Mouse (Mus musculus) embryonic facial prominence, embryonic 11.5 days (tissue): ENCODE results near the gene Spata31d1b. TPM values are rescaled to one million over a fixed set of nuclear protein-coding genes. Genes with fewer than 3 reads are reported as not detected.

Experiments
- ATAC-seq: fragments of 200-750 bp; cut with Nextera tagmentation; replicated peaks from 2 replicates; pipeline ENCODE4 v1.8.0; 2017; ENCODE audit warnings: low read depth; ENCODE audit not compliant: insufficient number of reproducible peaks, low FRiP score, low TSS enrichment
- DNase-seq: peaks from one replicate; pipeline ENCODE4 v3.0.0-alpha.2; 2015; ENCODE audit warnings: low spot score
- H3K27ac ChIP-seq: fragments of 300-500 bp; sonication (generic); replicated peaks from 2 replicates; pipeline ENCODE4 v1.5.1; 2014; ENCODE audit warnings: mild to moderate bottlenecking, low read depth, low read length, control low read depth
- H3K27me3 ChIP-seq: fragments of 300-500 bp; sonication (generic); 2 replicates; pipeline ENCODE4 v1.6.1; 2014; ENCODE audit warnings: mild to moderate bottlenecking, low read length, moderate library complexity, mixed read lengths; ENCODE audit not compliant: control insufficient read depth, insufficient read depth
- H3K36me3 ChIP-seq: fragments of 300-500 bp; sonication (generic); replicated peaks from 2 replicates; pipeline ENCODE4 v1.6.1; 2014; ENCODE audit warnings: low read depth, mild to moderate bottlenecking, low read length, moderate library complexity, mixed read lengths; ENCODE audit not compliant: control insufficient read depth, insufficient read depth
- H3K4me1 ChIP-seq: fragments of 300-500 bp; sonication (generic); 2 replicates; pipeline ENCODE4 v1.6.1; 2014; ENCODE audit warnings: low read length, mixed read lengths; ENCODE audit not compliant: control insufficient read depth, insufficient read depth
- H3K4me2 ChIP-seq: fragments of 300-500 bp; sonication (generic); 2 replicates; pipeline ENCODE4 v1.6.1; 2014; ENCODE audit warnings: low read depth, mild to moderate bottlenecking, control low read depth, low read length, moderate library complexity
- H3K4me3 ChIP-seq: fragments of 300-500 bp; sonication (generic); 2 replicates; pipeline ENCODE4 v1.5.1; 2014; ENCODE audit warnings: low read depth, low read length, control low read depth
- H3K9ac ChIP-seq: fragments of 300-500 bp; sonication (generic); replicated peaks from 2 replicates; pipeline ENCODE4 v1.6.1; 2014; ENCODE audit warnings: mild to moderate bottlenecking, control low read depth, low read length
- H3K9me3 ChIP-seq: fragments of 300-500 bp; sonication (generic); replicated peaks from 2 replicates; pipeline ENCODE4 v1.6.1; 2016; ENCODE audit warnings: mild to moderate bottlenecking, low read length, inconsistent platforms, mixed read lengths; ENCODE audit not compliant: control insufficient read depth
- WGBS: fragments of 180-500 bp; shearing (Covaris S2); extraction: QIAGEN DNeasy Blood & Tissue Kit; methylation state at CpG from one replicate; pipeline ENCODE4 v1.1.7; 2014; 5-methylcytosine and 5-hydroxymethylcytosine counted together
- polyA plus RNA-seq: library from polyadenylated mRNA; unstranded; fragments of >200 nt; fragmentation: Nextera tagmentation; extraction: Ambion mirVana; gene quantifications from 2 replicates; pipeline ENCODE4 v1.2.1, GENCODE M21; 2014

Spata31d1b gene
- polyA plus RNA-seq, 1 experiment from 2014 or later: not detected

DNA sequence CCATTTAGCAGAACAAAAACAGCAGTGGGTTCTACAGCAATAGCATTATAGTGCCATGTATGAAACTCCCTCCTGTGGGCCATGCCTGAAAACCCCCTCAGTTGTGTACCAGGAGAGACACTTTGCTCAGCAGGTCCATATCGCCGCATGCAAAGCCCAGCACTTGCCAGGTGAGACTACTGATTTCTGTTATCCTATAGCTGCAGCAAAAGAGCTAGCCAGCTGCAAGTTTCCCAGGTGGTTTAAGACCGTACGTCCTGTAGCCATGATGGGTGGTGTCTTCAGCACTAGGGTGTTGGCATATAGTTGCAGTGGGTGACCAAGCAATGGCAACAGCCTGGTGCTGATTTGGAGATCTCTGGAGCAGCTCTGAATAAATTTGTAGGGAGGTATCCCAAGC lies 27.3 kb downstream of the Spata31d1b start:
- H3K4me1 ChIP-seq: no peaks in the 10 kb centered on the region
- ATAC-seq (no peak), DNase-seq (no peak)
- H3K36me3 ChIP-seq: no peaks in the 10 kb centered on the region
- H3K9ac ChIP-seq: no peak overlapping the region
- 90% methylated on average over 4 of the region's 4 CpGs for WGBS
- no peaks in the 10 kb centered on the region for H3K9me3 ChIP-seq
- H3K27ac ChIP-seq: no peak overlapping the region
- no peak overlapping the region for H3K4me3 ChIP-seq
- H3K27me3 ChIP-seq: no peaks in the 10 kb centered on the region
- H3K4me2 ChIP-seq: no peak overlapping the region

DNA sequence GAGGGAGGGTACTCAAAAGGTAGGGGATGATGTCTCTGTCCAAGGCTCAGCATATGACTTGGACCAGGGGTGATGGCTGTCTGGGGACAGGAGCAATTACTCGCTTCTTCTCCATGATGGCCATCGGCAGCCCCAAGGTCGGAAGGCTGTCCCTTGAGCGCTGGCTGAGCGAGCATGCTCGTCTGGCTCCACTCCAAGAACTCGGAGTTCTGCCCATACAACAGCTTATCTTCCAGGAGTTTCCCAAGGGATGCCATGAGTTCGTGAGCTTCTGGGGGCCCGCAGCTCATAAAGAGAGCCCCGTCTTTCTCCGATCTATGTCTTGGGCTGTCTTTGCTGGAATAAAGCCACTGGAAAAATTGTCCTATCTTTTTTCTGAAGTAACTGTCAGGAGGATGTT lies 29.0 kb downstream of the Spata31d1b start:
- ATAC-seq (no peak), DNase-seq (no peak)
- Histone ChIP-seq H3K4me2 (no peak overlapping the region), H3K9me3 (no peaks in the 10 kb centered on the region), H3K27ac (no peak overlapping the region), H3K9ac (no peak overlapping the region), H3K27me3 (no peaks in the 10 kb centered on the region), H3K36me3 (no peaks in the 10 kb centered on the region), H3K4me3 (no peak overlapping the region), H3K4me1 (no peaks in the 10 kb centered on the region)
- WGBS: 88% methylated on average over 11 of the region's 11 CpGs

DNA sequence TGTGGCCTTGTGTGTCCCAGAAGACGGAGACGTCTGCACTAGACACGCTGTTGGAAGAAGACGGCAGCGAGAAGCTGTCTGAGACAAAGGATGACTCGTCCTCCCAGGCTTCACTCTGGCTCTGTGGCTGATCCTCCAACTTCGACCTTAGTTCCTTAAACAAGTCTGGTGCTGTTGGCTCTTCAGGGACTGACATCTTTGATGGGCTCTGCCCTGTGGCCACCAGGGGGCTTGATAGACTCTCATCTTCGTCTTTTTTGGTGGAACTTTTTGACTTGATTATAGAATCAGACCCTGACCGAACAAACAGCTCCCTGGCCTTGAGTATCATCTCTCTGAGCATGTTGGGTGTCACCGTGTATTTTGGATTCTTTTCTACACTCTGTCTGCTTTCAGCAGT lies 29.6 kb downstream of the Spata31d1b start:
- H3K4me2 ChIP-seq: no peak overlapping the region
- DNase-seq: no peak
- H3K27me3 ChIP-seq: no peaks in the 10 kb centered on the region
- H3K9ac ChIP-seq: no peak overlapping the region
- no peak overlapping the region for H3K4me3 ChIP-seq
- no peaks in the 10 kb centered on the region for H3K36me3 ChIP-seq
- no peak overlapping the region for H3K27ac ChIP-seq
- H3K4me1 ChIP-seq: no peaks in the 10 kb centered on the region
- H3K9me3 ChIP-seq: no peaks in the 10 kb centered on the region
- 77% methylated on average over 10 of the region's 10 CpGs for WGBS
- ATAC-seq: no peak

DNA sequence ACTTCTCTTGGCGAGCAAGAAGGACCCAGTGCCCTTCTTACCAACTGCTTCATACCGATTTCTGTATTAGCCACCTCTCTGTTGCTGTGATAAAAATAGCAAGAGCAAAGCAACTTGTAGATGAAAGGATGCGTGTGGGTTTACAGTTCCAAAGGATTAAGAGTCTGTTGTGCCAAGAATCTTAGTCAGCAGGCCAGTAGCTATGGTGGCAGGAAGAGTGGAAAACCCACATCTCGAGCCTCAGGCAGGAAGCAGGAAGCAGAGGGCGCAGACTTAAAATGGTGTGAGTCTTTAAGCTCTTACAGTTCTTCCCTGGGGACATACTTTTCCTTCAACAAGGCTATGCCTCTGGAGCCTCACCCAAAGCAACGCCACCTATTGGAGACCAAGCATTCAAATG lies 33.4 kb downstream of the Spata31d1b start:
- no peak overlapping the region for H3K27ac ChIP-seq
- H3K9me3 ChIP-seq: no peaks in the 10 kb centered on the region
- H3K27me3 ChIP-seq: no peaks in the 10 kb centered on the region
- H3K9ac ChIP-seq: no peak overlapping the region
- H3K36me3 ChIP-seq: no peaks in the 10 kb centered on the region
- no peak overlapping the region for H3K4me2 ChIP-seq
- H3K4me3 ChIP-seq: no peak overlapping the region
- WGBS: 86% methylated on average over 6 of the region's 6 CpGs
- no peaks in the 10 kb centered on the region for H3K4me1 ChIP-seq
- ATAC-seq: no peak
- no peak for DNase-seq

DNA sequence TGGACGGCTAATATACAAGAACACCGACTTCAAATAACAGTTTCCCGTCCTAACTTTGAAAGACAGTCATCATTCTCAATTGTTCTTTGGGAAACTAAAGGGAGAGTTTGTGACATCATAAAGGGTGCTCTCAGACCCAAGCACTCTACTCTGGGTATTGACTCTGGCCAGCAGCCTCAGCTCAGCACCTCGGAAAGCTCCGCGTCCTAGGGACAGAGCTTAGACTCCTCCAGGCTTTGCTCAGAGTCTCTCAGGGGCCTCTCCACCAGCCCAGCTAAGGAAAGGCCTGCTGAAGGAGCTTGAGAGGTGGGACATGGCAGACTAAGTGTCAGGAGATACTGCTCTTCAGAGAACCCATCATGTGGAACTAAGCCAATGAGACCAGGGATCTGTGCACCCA lies 34.1 kb downstream of the Spata31d1b start:
- Histone ChIP-seq H3K9ac (no peak overlapping the region), H3K27ac (no peak overlapping the region), H3K9me3 (no peaks in the 10 kb centered on the region), H3K4me1 (no peaks in the 10 kb centered on the region), H3K27me3 (no peaks in the 10 kb centered on the region), H3K4me3 (no peak overlapping the region), H3K4me2 (no peak overlapping the region), H3K36me3 (no peaks in the 10 kb centered on the region)
- ATAC-seq (no peak), DNase-seq (no peak)
- WGBS: 74% methylated on average over 5 of the region's 6 CpGs

DNA sequence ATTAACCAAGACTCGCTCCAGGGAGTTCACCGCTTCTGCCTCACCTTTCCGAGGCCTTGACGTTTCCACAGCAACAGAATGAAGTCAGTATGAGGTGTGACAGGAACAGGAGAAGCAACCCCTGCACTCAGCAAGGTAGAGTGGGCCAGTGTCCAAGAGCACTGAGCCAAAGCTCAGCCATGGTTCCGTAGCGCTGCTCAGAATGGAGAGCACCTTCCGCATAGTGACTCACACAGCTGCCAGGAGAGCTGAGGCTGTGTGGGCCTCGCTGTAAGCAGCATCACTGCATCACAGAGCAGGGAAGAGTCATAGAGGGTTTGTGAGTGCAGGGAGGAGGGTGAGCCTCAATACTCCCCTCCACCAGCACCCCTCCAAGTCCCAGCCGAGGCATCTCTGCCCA lies 34.6 kb downstream of the Spata31d1b start, which contains the start of gene 1700014D04Rik:
TSS of gene 1700014D04Rik (minus strand) at position 42 of the 400 bp plus-strand sequence.
- Histone ChIP-seq H3K27ac (no peak within 1 kb of the TSS), H3K9me3 (no peaks in the 10 kb centered on the region), H3K36me3 (no peaks in the 10 kb centered on the region), H3K4me1 (no peaks in the 10 kb centered on the region), H3K27me3 (no peaks in the 10 kb centered on the region), H3K4me2 (no peak within 1 kb of the TSS), H3K4me3 (no peak within 1 kb of the TSS), H3K9ac (no peak within 1 kb of the TSS)
- ATAC-seq: no peak
- no peak for DNase-seq
- 85% methylated on average over 9 of the region's 9 CpGs for WGBS

DNA sequence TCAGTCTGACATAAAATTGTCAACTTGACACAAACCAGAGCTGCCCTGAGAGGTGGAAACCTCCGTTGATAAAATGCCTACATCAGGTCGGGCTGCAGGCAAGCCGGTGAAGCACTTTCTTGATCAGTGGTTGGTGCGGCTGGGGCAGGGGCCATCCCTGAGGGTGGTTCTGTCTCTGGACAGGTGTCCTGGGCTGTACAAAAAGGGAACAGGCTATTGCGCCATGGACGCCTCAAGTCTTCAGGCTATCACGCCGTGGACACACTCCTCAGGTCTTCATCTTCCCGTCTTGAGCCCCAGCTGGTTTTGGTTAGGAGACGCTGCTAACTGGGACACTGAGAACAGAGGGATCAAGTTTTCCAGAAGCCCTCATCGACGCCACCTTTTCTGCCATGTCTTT lies 38.2 kb downstream of the Spata31d1b start:
- H3K4me2 ChIP-seq: no peak overlapping the region
- H3K9ac ChIP-seq: no peak overlapping the region
- H3K4me3 ChIP-seq: no peak overlapping the region
- H3K27ac ChIP-seq: no peak overlapping the region
- DNase-seq: no peak
- WGBS: 55% methylated on average over 12 of the region's 12 CpGs
- H3K9me3 ChIP-seq: no peaks in the 10 kb centered on the region
- no peaks in the 10 kb centered on the region for H3K27me3 ChIP-seq
- ATAC-seq: no peak
- H3K36me3 ChIP-seq: no peaks in the 10 kb centered on the region
- no peaks in the 10 kb centered on the region for H3K4me1 ChIP-seq

DNA sequence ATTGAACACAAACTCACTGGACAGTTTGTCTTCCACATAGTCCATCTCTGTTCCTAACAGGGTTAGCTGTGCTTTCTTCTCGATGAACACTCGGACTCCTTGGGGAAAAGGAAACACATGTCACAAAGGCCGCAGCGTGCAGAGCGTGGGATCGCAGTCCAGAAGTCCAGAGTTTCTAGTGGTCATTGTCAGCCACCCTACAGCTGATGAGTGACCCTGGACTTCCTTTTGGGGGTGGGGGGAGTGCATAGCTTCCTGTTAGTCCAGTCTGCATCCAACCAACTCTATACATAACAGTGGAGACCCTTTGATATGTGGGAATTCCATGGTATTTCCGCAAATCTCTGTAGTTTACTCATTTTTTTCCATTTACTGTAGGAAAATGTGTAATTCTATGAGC lies 44.8 kb downstream of the Spata31d1b start:
- H3K9ac ChIP-seq: no peak overlapping the region
- no peak overlapping the region for H3K4me2 ChIP-seq
- H3K36me3 ChIP-seq: no peaks in the 10 kb centered on the region; the same call in none of the 2 replicates
- H3K27me3 ChIP-seq: no peaks in the 10 kb centered on the region
- DNase-seq (no peak), ATAC-seq (no peak)
- H3K4me1 ChIP-seq: no peaks in the 10 kb centered on the region
- H3K9me3 ChIP-seq: no peaks in the 10 kb centered on the region
- no peak overlapping the region for H3K27ac ChIP-seq
- no peak overlapping the region for H3K4me3 ChIP-seq
- 90% methylated on average over 7 of the region's 7 CpGs for WGBS
